Mouse (Mus musculus): ENCODE data around the gene Acyp1. TPM values are rescaled to one million over a fixed set of nuclear protein-coding genes. Genes with fewer than 3 reads are reported as not detected.

The Acyp1 gene
- polyA plus RNA-seq (2015; fragmentation: Nextera tagmentation; extraction: Ambion mirVana) = 50.0 and 56.5 TPM in 2 replicates

GRCm38 (mm10) chr12:85287809-85288485 lies at the start of gene Acyp1:
TSS of gene Acyp1 (minus strand) at chr12:85288438.

GRCm38 (mm10) chr12:85288486-85289156 lies 383 bp upstream of the Acyp1 start, which contains the start of gene Zc2hc1c:
TSS of gene Zc2hc1c (plus strand) at chr12:85288591.

DNA sequence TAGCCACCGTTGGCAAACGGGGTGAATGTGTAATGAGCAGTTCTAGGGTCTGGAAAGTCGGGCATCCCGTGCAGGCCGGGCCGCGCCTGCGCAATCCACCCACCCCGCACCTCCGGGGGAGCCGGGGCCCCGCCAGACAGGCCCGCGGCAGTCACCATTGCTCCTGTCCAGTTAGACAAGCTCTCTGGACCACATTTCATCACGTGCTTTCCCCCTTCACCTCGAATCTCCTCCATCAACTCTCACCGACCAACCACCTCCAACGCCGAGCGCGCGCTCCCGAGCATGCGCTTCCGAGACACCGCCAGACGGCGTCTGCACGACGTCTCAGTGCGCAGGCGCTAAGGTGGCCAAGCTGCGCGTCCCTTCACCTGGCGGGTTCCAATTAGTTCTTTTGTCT lies 17.9 kb downstream of the Acyp1 start, which contains the start of gene Mlh3:
Gene Mlh3, minus strand, starts transcription at position 281 of the 400 bp plus-strand sequence.

Small RNAs within 50 kb of the gene (microRNA-seq; reads per million reads assigned to microRNA genes)
- gene Mir6938 = not detected

Other genes with a start within 250 kb of the Acyp1 start
- gene Prox2, start 177.7 kb downstream of the Acyp1 start, polyA plus RNA-seq (2015; fragmentation: Nextera tagmentation; extraction: Ambion mirVana) = 2.1 and 2.4 TPM in 2 replicates
- 105 and 113 TPM in 2 replicates for gene Dlst, start 177.6 kb downstream of the Acyp1 start, polyA plus RNA-seq (2015; fragmentation: Nextera tagmentation; extraction: Ambion mirVana)
- 32.5 and 35.1 TPM in 2 replicates for gene Rps6kl1, start 137.2 kb downstream of the Acyp1 start, polyA plus RNA-seq (2015; fragmentation: Nextera tagmentation; extraction: Ambion mirVana)
- gene Pgf, start 110.6 kb downstream of the Acyp1 start, polyA plus RNA-seq (2015; fragmentation: Nextera tagmentation; extraction: Ambion mirVana) = 10.6 and 13.1 TPM in 2 replicates
- 65.8 and 80.2 TPM in 2 replicates for gene Eif2b2, start 69.0 kb downstream of the Acyp1 start, polyA plus RNA-seq (2015; fragmentation: Nextera tagmentation; extraction: Ambion mirVana)
- gene Mlh3, start 17.8 kb downstream of the Acyp1 start, polyA plus RNA-seq (2015; fragmentation: Nextera tagmentation; extraction: Ambion mirVana) = 6.9 and 7.2 TPM in 2 replicates
- 1.5 TPM in 2 replicates for gene Zc2hc1c, start 153 bp upstream of the Acyp1 start, polyA plus RNA-seq (2015; fragmentation: Nextera tagmentation; extraction: Ambion mirVana)
- gene Nek9, start 50.9 kb upstream of the Acyp1 start, polyA plus RNA-seq (2015; fragmentation: Nextera tagmentation; extraction: Ambion mirVana) = 9.0 and 9.6 TPM in 2 replicates
- 224 and 250 TPM in 2 replicates for gene Tmed10, start 86.4 kb upstream of the Acyp1 start, polyA plus RNA-seq (2015; fragmentation: Nextera tagmentation; extraction: Ambion mirVana)
- 10.7 and 13.1 TPM in 2 replicates for gene Fos, start 185.5 kb upstream of the Acyp1 start, polyA plus RNA-seq (2015; fragmentation: Nextera tagmentation; extraction: Ambion mirVana)

Data from neural tube, postnatal 0 days (tissue).